Mouse (Mus musculus) liver, adult 2 months (tissue): Measurements from ENCODE around the gene Prmt1. TPM values are rescaled to one million over a fixed set of nuclear protein-coding genes. Genes with fewer than 3 reads are reported as not detected.

Experiments
- DNase-seq: peaks from one replicate; pipeline ENCODE4 v3.0.0-alpha.2; 2011; ENCODE audit warnings: low read depth, low spot score; ENCODE audit errors: extremely low read depth
- H3K27ac ChIP-seq: fragments of 200-500 bp; replicated peaks from 2 replicates; pipeline ENCODE4 v1.5.1; 2012; ENCODE audit warnings: low read depth, mild to moderate bottlenecking, control low read depth, inconsistent platforms, low read length; ENCODE audit not compliant: insufficient read depth
- H3K27me3 ChIP-seq: fragments of 200-500 bp; 2 replicates; pipeline ENCODE4 v1.6.1; 2012; ENCODE audit warnings: mild to moderate bottlenecking, moderate library complexity, low read length, inconsistent platforms; ENCODE audit not compliant: control insufficient read depth, insufficient read depth
- H3K36me3 ChIP-seq: fragments of 200-500 bp; 2 replicates; pipeline ENCODE4 v1.6.1; 2012; ENCODE audit warnings: low read length, inconsistent platforms; ENCODE audit not compliant: control insufficient read depth, insufficient read depth
- H3K4me1 ChIP-seq: fragments of 200-500 bp; 2 replicates; pipeline ENCODE4 v1.6.1; 2011; ENCODE audit warnings: low read length; ENCODE audit not compliant: control insufficient read depth, insufficient read depth
- H3K4me3 ChIP-seq: fragments of 200-500 bp; 2 replicates; pipeline ENCODE4 v1.5.1; 2011; ENCODE audit warnings: low read depth, mild to moderate bottlenecking, control low read depth, low read length, moderate library complexity; ENCODE audit not compliant: insufficient read depth
- H3K79me2 ChIP-seq: fragments of 200-500 bp; 2 replicates; pipeline ENCODE4 v1.6.1; 2012; ENCODE audit warnings: inconsistent platforms, mild to moderate bottlenecking, low read length, moderate library complexity; ENCODE audit not compliant: control insufficient read depth, insufficient read depth
- H3K9ac ChIP-seq: fragments of 200-500 bp; 2 replicates; pipeline ENCODE4 v1.6.1; 2012; ENCODE audit warnings: low read depth, mild to moderate bottlenecking, control low read depth, inconsistent platforms, low read length
- CTCF ChIP-seq: fragments of 200-500 bp; IDR thresholded peaks from 2 replicates; pipeline ENCODE4 v1.5.1; 2011; ENCODE audit warnings: low read depth, low read length, control low read depth
- POLR2A ChIP-seq: fragments of 200-500 bp; IDR thresholded peaks from 2 replicates; pipeline ENCODE4 v1.6.1; 2011; ENCODE audit warnings: low read length, control low read depth; ENCODE audit not compliant: insufficient read depth; ENCODE audit errors: extremely low read depth
- WGBS: fragments of 180-500 bp; shearing (Covaris S2); methylation state at CpG from one replicate; pipeline ENCODE4 v1.1.7; 2018; 5-methylcytosine and 5-hydroxymethylcytosine counted together
- polyA plus RNA-seq: library from polyadenylated mRNA; depleted of rRNA; stranded (reverse); fragments of >200 nt; gene quantifications from 2 replicates; pipeline ENCODE4 v1.2.3, GENCODE M21; 2012
- total RNA-seq: library from RNA; depleted of rRNA; stranded (reverse); fragments of >200 nt; gene quantifications from 2 replicates; pipeline ENCODE4 v1.2.3, GENCODE M21; 2014

Gene Prmt1
- total and polyA plus RNA-seq, 2 experiments: 15.9 to 36.1 TPM

DNA sequence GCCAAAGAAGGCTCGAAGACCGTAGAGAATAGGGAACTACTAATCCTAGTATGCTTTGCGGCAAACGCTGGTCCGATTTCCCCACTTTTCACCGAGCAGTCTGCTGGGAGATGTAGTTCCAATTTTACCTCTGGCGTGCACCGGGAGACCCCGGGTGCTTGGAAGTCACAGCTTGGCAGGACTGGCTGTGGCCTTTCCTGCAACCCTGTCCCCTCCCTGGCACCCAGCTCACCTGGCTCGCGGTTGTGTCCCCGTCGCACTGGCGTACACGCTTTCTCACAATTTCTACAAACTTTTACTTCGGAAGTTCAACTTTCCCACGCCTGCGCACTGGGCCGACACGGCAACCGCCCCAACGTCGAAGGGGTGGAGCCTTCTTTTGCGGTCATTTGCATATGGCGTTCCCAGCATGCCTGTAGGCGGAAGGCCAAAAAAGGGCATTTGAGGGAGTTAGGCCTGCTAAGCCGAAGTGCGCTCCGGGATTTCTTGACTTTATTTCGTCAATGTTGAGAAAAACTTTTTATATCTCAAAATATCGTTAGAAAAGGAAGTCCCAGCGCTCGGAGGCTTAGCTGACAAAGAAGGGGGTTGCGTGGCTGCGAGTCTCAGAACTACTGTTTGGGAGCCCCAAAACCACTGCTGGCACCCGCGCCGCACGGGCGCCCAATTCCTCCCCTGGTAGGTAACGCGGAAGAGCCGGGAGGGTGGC, 11.0 kb upstream of the Prmt1 start, which contains the start of gene Irf3:
Irf3 (plus strand) TSS at position 418 of the 709 bp plus-strand sequence.
- Histone ChIP-seq H3K36me3 (peaks cover 10% of the 10 kb centered on the region; the same call in 1 of the 2 replicates), H3K4me1 (peaks cover 6% of the 10 kb centered on the region; the same call in 1 of the 2 replicates), H3K27ac (peak within 1 kb of the TSS; percentile 90), H3K27me3 (no peaks in the 10 kb centered on the region), H3K4me3 (peak within 1 kb of the TSS; percentile 83), H3K79me2 (0 out of 2 replicates have a peak, but pooled peaks cover under 1% of the 10 kb centered on the region), H3K9ac (peak within 1 kb of the TSS; percentile 88)
- peak; percentile 93 for DNase-seq
- TF ChIP-seq POLR2A (0 out of 2 replicates have a peak, but pooled peaks have one; percentile 60), CTCF (no peak)
- whole genome bisulfite sequencing: under 1% methylated on average over 43 of the region's 43 CpGs

DNA sequence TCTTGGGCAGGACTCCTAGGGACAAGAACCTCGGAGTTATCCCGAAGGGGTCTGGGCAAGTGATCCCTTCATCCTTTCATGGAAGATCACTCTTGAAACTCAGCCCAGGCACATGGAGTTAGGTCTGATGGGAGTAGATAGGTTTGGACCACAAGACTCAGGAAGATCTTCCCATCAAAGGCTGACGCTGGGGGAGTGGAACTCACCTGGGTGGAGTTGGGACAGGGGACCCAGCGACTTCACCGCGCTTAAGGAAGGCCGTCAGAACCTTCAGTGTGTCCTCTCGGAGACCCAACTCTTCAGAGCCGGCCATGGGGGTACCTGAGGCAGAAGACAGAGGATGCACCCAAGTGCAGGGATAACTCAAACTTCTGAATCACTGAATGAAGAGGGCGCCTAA, 10.3 kb upstream of the Prmt1 start:
- DNase-seq: no peak
- peaks cover 6% of the 10 kb centered on the region; the same call in 1 of the 2 replicates for H3K4me1 ChIP-seq
- H3K9ac ChIP-seq: peak overlapping the region; percentile 46
- H3K79me2 ChIP-seq: no peaks in the 10 kb centered on the region
- no peak overlapping the region for H3K27ac ChIP-seq
- H3K27me3 ChIP-seq: no peaks in the 10 kb centered on the region
- TF ChIP-seq POLR2A (no peak), CTCF (no peak)
- H3K4me3 ChIP-seq: peak overlapping the region; percentile 83; the same call in 1 of the 2 replicates
- WGBS: 18% methylated on average over 10 of the region's 10 CpGs
- peaks cover 10% of the 10 kb centered on the region; the same call in 1 of the 2 replicates for H3K36me3 ChIP-seq

DNA sequence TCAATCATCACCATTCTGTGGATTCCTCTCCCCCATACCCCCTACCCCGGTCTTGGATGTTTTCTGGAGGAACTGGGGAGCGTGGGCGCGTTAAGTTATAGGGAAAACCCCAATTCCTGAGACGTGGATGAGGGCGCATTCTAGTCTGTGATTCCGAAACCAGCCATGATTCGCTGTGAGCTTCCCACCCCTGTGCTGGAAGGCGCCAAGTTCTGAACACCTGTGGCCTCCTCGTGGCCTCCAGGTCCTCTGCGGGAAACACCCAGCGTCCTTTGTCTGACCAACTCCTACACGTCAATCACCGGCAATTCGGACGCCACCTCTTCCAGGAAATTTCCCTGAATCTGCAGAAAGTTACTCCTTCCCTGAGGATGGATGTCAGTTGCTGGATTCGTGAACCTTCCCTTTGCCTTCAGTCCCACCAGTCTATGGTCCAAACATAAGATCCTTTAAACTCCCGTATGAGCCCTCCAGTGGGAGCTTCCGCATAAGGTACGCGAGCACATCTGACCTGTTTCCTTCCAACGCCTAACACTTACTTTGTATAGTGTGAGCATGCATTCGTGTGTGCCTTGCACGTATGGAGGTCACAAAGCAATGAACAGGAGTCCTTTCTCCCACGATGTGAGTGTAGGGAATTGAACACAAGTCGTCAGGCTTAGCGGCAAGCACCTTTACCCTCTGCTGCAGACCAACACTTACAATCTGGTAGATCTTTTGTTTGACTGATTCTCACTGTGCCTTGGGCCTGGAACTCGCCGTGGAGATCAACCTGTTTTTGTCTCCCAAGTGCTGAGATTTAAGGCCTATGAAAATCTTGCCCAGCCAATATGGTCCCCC, 731 bp upstream of the Prmt1 start:
- Histone ChIP-seq H3K4me1 (peaks cover 8% of the 10 kb centered on the region), H3K36me3 (no peaks in the 10 kb centered on the region; the same call in 1 of the 2 replicates)
- WGBS: under 1% methylated on average over 29 of the region's 29 CpGs

DNA sequence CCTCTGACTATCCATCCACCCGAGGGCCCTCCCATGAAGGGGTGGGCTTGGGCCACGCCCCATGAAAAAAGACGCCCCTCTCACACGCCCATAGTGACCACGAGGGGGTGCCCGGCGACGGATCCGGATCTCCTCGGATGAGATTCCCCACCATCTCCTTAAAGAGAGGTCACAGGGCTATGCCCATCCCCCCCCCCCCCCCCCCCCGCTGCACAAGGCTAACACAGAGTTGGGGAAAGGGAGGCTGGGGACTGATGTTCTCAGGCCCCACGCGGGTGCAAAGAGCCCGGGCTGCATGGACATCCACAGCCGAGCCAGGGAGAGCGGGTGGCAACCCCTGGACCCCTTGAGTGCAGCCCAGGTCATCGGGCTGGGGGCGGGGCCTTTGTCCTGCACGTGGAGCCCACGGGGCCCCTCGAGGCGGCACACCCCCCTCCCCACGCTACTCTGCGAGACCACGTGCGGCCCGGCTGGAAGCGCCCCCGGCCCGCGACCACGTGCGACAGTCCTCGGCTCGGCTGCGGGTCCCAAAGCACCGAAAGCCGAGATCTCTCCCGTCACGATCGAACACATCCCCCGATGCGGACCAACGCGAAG, 675 bp downstream of the Prmt1 start:
- TF ChIP-seq POLR2A (no peak), CTCF (peak; percentile 24; the same call in 1 of the 2 replicates)
- no peak for DNase-seq

More for the DNA sequence above, 731 bp upstream of the Prmt1 start:
- Histone ChIP-seq H3K79me2 (peaks cover 5% of the 10 kb centered on the region; the same call in 1 of the 2 replicates), H3K9ac (peak overlapping the region; percentile 70), H3K27me3 (no peaks in the 10 kb centered on the region), H3K27ac (peak overlapping the region; percentile 78), H3K4me3 (peak overlapping the region; percentile 63)
- TF ChIP-seq CTCF (no peak), POLR2A (0 out of 2 replicates have a peak, but pooled peaks have one; percentile 16)
- no peak for DNase-seq

GRCm38 (mm10) chr7:44984833-44985164, 1.6 kb downstream of the Prmt1 start:
- peaks cover 5% of the 10 kb centered on the region; the same call in 1 of the 2 replicates for H3K79me2 ChIP-seq
- peaks cover 8% of the 10 kb centered on the region for H3K4me1 ChIP-seq
- TF ChIP-seq POLR2A: no peak
- TF ChIP-seq CTCF: no peak
- no peak for DNase-seq
- H3K4me3 ChIP-seq: no peak overlapping the region
- WGBS: 51% methylated on average over 3 of the region's 3 CpGs
- H3K27me3 ChIP-seq: no peaks in the 10 kb centered on the region
- peaks cover 4% of the 10 kb centered on the region; the same call in 1 of the 2 replicates for H3K36me3 ChIP-seq
- H3K9ac ChIP-seq: no peak overlapping the region
- no peak overlapping the region for H3K27ac ChIP-seq

More for the DNA sequence above, 675 bp downstream of the Prmt1 start:
- H3K4me1 ChIP-seq: peaks cover 8% of the 10 kb centered on the region
- H3K36me3 ChIP-seq: peaks cover 3% of the 10 kb centered on the region; the same call in 1 of the 2 replicates
- H3K4me3 ChIP-seq: peak overlapping the region; percentile 94
- under 1% methylated on average over 45 of the region's 45 CpGs for WGBS
- H3K9ac ChIP-seq: peak overlapping the region; percentile 83
- peaks cover 5% of the 10 kb centered on the region; the same call in 1 of the 2 replicates for H3K79me2 ChIP-seq
- H3K27ac ChIP-seq: peak overlapping the region; percentile 64
- H3K27me3 ChIP-seq: no peaks in the 10 kb centered on the region
